Comparison of ENCODE assay signal across 8 mouse cellular contexts in genomic region chrX:103356287-103356686, GRCm38 (mm10). TPM values are rescaled to one million over a fixed set of nuclear protein-coding genes. Genes with fewer than 3 reads are reported as not detected.
DNase-seq lines count a peak whose midpoint lies in the region; ATAC-seq and TF ChIP-seq lines count a peak whose summit lies in the region.

TSS of gene Chic1 (plus strand) at chrX:103356476.

- no peak for TF ChIP-seq EP300 in lung, postnatal 0 days (IDR thresholded peaks at IDR 0.05)

- H3K4me3 ChIP-seq in hindbrain, embryonic 13.5 days, result peak within 1 kb of the TSS; percentile 55
- H3K4me3 ChIP-seq in lung, postnatal 0 days (ENCODE audit: low read depth, low read length), result peak within 1 kb of the TSS; percentile 53

- 19% methylated on average over 34 of the region's 34 CpGs for WGBS in hindbrain, embryonic 13.5 days
- 17% methylated on average over 33 of the region's 34 CpGs for WGBS in lung, postnatal 0 days

- no peaks in the 10 kb centered on the region for H3K36me3 ChIP-seq in hindbrain, embryonic 13.5 days
- H3K36me3 ChIP-seq in lung, postnatal 0 days (ENCODE audit: insufficient read depth, low read length), result no peaks in the 10 kb centered on the region

- H3K9ac ChIP-seq in hindbrain, embryonic 13.5 days, result peak within 1 kb of the TSS; percentile 79
- H3K9ac ChIP-seq in lung, postnatal 0 days (replicated peaks; ENCODE audit: low read depth), result no peak within 1 kb of the TSS

- peaks cover 73% of the 10 kb centered on the region for H3K27me3 ChIP-seq in hindbrain, embryonic 13.5 days
- peaks cover 2% of the 10 kb centered on the region; the same call in 1 of the 2 replicates for H3K27me3 ChIP-seq in lung, postnatal 0 days (replicated peaks; ENCODE audit: insufficient read depth, low read length)

- no peak for TF ChIP-seq CTCF in lung, postnatal 0 days (IDR thresholded peaks at IDR 0.05)

- peak; percentile 97 for ATAC-seq in hindbrain, embryonic 13.5 days (ENCODE audit: low FRiP score)
- ATAC-seq in lung, postnatal 0 days, result peak; percentile 85

- no peaks in the 10 kb centered on the region for H3K9me3 ChIP-seq in hindbrain, embryonic 13.5 days
- H3K9me3 ChIP-seq in lung, postnatal 0 days (ENCODE audit: low read length), result no peaks in the 10 kb centered on the region

- no peaks in the 10 kb centered on the region for H3K4me1 ChIP-seq in hindbrain, embryonic 13.5 days (replicated peaks)
- H3K4me1 ChIP-seq in lung, postnatal 0 days (ENCODE audit: insufficient read depth, low read depth, low read length), result no peaks in the 10 kb centered on the region

- DNase-seq in MN1 (ENCODE audit: low spot score), result peak; percentile 61
- DNase-seq in cerebellum, adult 8-10 months, result peak; percentile 68
- peak; percentile 81 to 85 for DNase-seq in frontal cortex, postnatal 10 days (ENCODE audit: low spot score in 2 of 2)
- peak; percentile 73 to 89 for DNase-seq in layer of hippocampus, postnatal 14 days (ENCODE audit: low spot score in 2 of 2)
- DNase-seq in lung, postnatal 0 days (ENCODE audit: low spot score), result peak; percentile 71
- DNase-seq in retina, postnatal 7 days (ENCODE audit: low read depth, low spot score), result peak; percentile 69
- peak; percentile 10 for DNase-seq in urinary bladder, postnatal 10 days (ENCODE audit: low spot score)

- peak within 1 kb of the TSS; percentile 59 for H3K4me2 ChIP-seq in hindbrain, embryonic 13.5 days
- H3K4me2 ChIP-seq in lung, postnatal 0 days (replicated peaks; ENCODE audit: low read depth, low read length), result peak within 1 kb of the TSS; percentile 68

- H3K27ac ChIP-seq in hindbrain, embryonic 13.5 days, result peak within 1 kb of the TSS; percentile 83
- H3K27ac ChIP-seq in lung, postnatal 0 days (ENCODE audit: low read length), result no peak within 1 kb of the TSS

RNA-seq across cellular contexts. Expression of gene Chic1, which starts in this region (rescaled TPM):
- polyA plus RNA-seq in hindbrain, embryonic 13.5 days (2015; fragmentation: Nextera tagmentation; extraction: Ambion mirVana), result 8.8 and 9.4 TPM in 2 replicates
- total RNA-seq in layer of hippocampus, postnatal 14 days (2021), result 10 to 100 TPM; 11.9 to 12.4 TPM
- 0.66 and 1.0 TPM in 2 replicates for polyA plus RNA-seq in lung, postnatal 0 days (2015; fragmentation: Nextera tagmentation; extraction: Ambion mirVana)

Comparison
In these comparisons a context has a peak if more than half of its experiments do, and no peak if none do; other contexts are left out.
1. DNase-seq: peak in every context shown above with its lines; median percentile 83 in frontal cortex, postnatal 10 days; 81 in layer of hippocampus, postnatal 14 days; 71 in lung, postnatal 0 days; 69 in retina, postnatal 7 days; 68 in cerebellum, adult 8-10 months; 61 in MN1; 10 in urinary bladder, postnatal 10 days.